In genomic region chr13:21035981-21036380, GRCm38 (mm10) we compare ENCODE assay signal across 20 mouse cellular contexts. TPM values are rescaled to one million over a fixed set of nuclear protein-coding genes. Genes with fewer than 3 reads are reported as not detected.
DNase-seq lines count a peak whose midpoint lies in the region; TF ChIP-seq lines count a peak whose summit lies in the region.
"Had no signal": no experiment of that assay in that cellular context is flagged by ENCODE, and none has a peak within 500 bp of the region (broad histone marks: within the 10 kb centered on the region; RNA-seq: fewer than 3 reads in every experiment).

No protein-coding gene starts in this region.

- H3K4me3 ChIP-seq in left cerebral cortex, adult 2 months: no peak overlapping the region
- H3K4me3 ChIP-seq: embryonic facial prominence, embryonic 10.5 days; erythroblast, embryonic 14.5 days; forebrain, embryonic 10.5 days; heart, adult 2 months; heart, embryonic 15.5 days; hindbrain, embryonic 10.5 days; hindbrain, embryonic 15.5 days had no signal

- intact Hi-C loops in left cerebral cortex, postnatal 4 days (cut with DNase I): loop anchor here (2.0 to 10.0 kb wide), 4 partner anchors 431 to 739 kb away; no protein-coding TSS in a partner anchor
- intact Hi-C loops in left cerebral cortex, adult 2 months (cut with DNase I): loop anchor here (2.0 to 10.0 kb wide), 4 partner anchors 99 to 737 kb away; no protein-coding TSS in a partner anchor

- TF ChIP-seq CTCF in left cerebral cortex, adult 2 months (IDR thresholded peaks at IDR 0.05): no peak

- peak; percentile 28 for DNase-seq in left cerebral cortex, postnatal 4 days
- DNase-seq in left cerebral cortex, adult 2 months (ENCODE audit: extremely low spot score in 1 of 2, low spot score in 2 of 2): no peak
- DNase-seq in cerebellum, adult 8-10 months: peak; percentile 28
- peak; percentile 45 to 72 for DNase-seq in cerebellum, postnatal 14 days
- no peak for DNase-seq in right cerebral cortex, postnatal 14 days
- no peak for DNase-seq in yolk sac, embryonic 10.5 days (ENCODE audit: low spot score)
- no peak for DNase-seq in kidney, adult 8-10 months
- DNase-seq: adrenal gland, postnatal 14 days; gastrocnemius, postnatal 14 days; heart, adult 2 months; kidney, adult 11 months had no signal

- H3K27ac ChIP-seq in left cerebral cortex, adult 2 months: no peak overlapping the region
- H3K27ac ChIP-seq: embryonic facial prominence, embryonic 10.5 days; forebrain, embryonic 10.5 days; heart, adult 2 months; heart, embryonic 15.5 days; hindbrain, embryonic 10.5 days; hindbrain, embryonic 15.5 days had no signal

RNA-seq across cellular contexts. Expression of gene Olfr1370, which starts 38.8 kb away (rescaled TPM):
- not detected for total RNA-seq in left cerebral cortex, postnatal 4 days (2021)
- total RNA-seq in left cerebral cortex, adult 2 months (2021): not detected
- total RNA-seq: adrenal gland, adult 18-20 months; adrenal gland, postnatal 14 days; CH12.LX; gastrocnemius, postnatal 14 days; heart, adult 2 months; heart, postnatal 25 days had no signal

Comparison
In these comparisons a context has a peak if more than half of its experiments do, and no peak if none do; other contexts are left out.
1. DNase-seq: peak in left cerebral cortex, postnatal 4 days (single experiment), cerebellum, adult 8-10 months (single experiment) and cerebellum, postnatal 14 days (2 of 2); none in left cerebral cortex, adult 2 months (0 of 2), right cerebral cortex, postnatal 14 days (single experiment), yolk sac, embryonic 10.5 days (single experiment) and kidney, adult 8-10 months (0 of 2).